Mouse (Mus musculus): Measurements from ENCODE around the gene Ppp2r3a.

The Ppp2r3a gene

DNA sequence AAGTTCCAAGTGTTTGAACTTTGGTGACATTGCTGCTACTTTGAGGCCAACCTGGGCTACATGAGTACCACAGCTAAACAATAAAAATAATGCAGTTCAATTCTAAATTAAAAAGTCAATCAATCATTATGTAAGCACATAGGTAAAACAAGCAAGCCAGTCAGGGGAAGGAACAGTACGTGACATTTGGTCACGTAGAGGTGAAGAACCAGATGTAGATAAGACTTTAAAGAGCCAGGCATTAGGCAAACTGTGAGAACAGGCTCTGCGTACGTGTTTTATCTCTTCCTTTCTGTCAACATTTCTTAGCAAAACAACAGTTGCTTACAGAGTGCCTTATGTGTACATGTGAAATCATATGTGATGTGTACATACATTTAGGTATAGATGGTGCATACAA is 946 bp upstream of the Ppp2r3a start:
- no peak for DNase-seq (ENCODE audit: low spot score in 2 of 2)

DNA sequence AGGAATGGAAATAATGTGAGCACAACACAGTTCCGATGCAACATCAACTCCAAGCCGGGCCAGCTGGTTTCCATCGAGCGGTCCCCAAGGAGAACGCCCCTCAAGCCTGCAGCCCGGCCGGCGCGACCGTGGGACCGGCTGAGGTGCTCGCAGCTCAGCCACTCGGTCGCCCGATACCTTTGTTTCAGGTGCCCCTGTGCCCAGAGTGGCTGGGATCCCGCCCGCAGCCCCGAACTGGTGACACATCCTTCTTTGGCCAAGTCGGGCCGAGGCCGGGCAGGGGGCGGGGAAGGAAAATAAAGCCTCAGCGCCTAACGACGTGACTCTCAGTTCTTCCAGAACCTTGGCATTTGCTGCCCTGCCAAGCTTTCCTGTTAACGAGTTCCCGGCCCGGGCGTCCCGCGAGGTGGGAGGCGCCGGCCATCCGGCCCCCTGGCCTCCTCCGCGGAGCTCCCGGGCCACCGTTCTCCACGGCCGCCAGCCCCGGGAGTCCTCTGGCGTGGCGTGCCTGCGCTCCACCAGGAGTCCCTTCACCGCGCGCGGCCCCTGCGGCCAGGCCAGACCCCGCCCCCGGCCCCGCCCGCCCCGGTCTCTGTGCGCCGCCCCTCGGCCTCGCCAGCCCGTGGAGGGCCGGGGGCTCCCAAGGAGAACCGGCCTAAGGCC is 483 bp downstream of the Ppp2r3a start:
- DNase-seq (ENCODE audit: low spot score in 2 of 2), result peak; percentile 16 to 30

DNA sequence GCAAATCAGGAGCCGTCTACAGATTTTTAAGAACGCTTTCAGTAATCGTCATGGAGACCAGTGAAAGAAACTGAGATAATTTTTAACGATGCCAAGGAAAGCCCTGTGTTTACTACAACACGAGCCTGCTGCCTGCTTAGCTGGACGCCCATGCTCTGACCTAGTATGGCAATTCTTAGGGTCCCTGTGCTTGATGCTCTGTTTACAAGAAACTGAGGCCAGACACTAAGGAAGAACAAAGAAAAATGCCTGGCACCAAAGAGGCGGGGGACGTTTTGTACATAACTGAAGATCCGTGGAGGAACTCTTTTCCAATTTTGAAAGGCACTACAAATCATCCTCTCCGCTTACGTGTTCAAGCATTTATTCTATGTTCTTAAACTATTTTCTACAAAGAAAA is 1.1 kb downstream of the Ppp2r3a start:
- DNase-seq (ENCODE audit: low spot score in 2 of 2), result no peak

GRCm38 (mm10) chr9:101249626-101250025 is 2.0 kb downstream of the Ppp2r3a start:
- DNase-seq (ENCODE audit: low spot score in 2 of 2), result peak; percentile 13 to 21

- no peak for DNase-seq (ENCODE audit: low spot score in 2 of 2)
These were observed 4.1 kb downstream of the Ppp2r3a start for GRCm38 (mm10) chr9:101247541-101247940.

GRCm38 (mm10) chr9:101245493-101245892 is 6.1 kb downstream of the Ppp2r3a start:
- DNase-seq (ENCODE audit: low spot score in 2 of 2), result no peak

- no peak for DNase-seq (ENCODE audit: low spot score in 2 of 2)
These were observed 7.9 kb downstream of the Ppp2r3a start for GRCm38 (mm10) chr9:101243711-101244110.

DNA sequence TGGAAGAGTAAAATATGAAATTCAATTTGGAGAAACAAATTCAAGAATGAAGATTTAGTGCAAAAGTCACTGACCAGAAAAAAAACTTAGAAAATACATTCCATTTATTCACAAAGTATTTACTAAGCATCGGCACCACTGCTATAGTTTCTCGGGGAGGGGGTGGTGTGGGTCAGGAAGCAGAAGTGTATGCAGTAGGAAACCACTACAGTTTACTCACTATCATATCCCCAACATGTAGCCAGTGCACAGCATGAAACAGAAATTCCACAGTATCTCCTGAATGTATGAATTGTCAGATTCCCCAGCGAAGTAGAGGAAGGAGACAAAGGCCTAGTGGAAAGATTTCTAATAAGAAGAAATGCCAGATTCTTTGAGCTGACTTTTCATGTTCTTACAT is 11.4 kb downstream of the Ppp2r3a start:
- DNase-seq (ENCODE audit: low spot score in 2 of 2), result no peak

- no peak for DNase-seq (ENCODE audit: low spot score in 2 of 2)
These were observed 15.8 kb downstream of the Ppp2r3a start for GRCm38 (mm10) chr9:101235786-101236185.

- no peak for DNase-seq (ENCODE audit: low spot score in 2 of 2)
These were observed 19.6 kb downstream of the Ppp2r3a start for GRCm38 (mm10) chr9:101232034-101232433.

DNA sequence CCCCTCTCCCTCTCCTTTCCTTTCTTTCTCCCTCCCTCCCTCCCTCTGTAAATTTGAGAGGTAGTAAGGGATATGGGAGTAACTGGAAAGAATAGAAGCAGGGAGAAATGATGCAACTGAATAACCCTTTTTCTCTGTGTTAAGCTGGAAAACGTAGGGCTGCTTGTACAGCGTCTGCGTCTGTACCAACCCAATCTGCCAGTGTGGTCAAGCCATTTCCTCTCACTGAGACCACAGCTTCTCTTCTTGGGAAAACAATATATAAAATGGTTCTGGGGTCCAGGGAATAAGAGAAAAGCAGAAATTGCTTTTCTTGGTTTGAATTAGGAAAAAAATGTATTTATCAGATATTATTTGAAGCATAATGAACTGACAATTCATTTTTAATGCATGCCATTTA is 21.6 kb downstream of the Ppp2r3a start:
- DNase-seq (ENCODE audit: low spot score in 2 of 2), result no peak

DNA sequence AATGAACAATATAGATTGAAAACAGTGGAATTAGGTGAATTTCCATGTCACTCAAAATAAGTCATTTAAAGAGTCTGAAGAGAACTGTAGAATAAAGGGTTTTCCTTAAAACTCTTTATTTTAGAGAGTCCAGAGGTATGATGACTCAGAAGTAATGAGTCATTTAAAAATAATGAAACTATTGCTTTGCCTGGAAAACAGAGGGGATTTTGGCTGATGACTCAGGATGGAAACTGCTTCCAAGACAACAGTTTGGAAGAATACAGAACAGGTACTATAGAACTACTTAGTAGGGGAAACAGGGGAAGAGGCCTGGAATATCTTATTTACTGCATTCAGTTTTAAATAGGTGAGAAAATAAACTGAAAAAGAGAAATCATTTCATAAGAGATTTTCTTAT is 22.7 kb downstream of the Ppp2r3a start:
- no peak for DNase-seq (ENCODE audit: low spot score in 2 of 2)

DNA sequence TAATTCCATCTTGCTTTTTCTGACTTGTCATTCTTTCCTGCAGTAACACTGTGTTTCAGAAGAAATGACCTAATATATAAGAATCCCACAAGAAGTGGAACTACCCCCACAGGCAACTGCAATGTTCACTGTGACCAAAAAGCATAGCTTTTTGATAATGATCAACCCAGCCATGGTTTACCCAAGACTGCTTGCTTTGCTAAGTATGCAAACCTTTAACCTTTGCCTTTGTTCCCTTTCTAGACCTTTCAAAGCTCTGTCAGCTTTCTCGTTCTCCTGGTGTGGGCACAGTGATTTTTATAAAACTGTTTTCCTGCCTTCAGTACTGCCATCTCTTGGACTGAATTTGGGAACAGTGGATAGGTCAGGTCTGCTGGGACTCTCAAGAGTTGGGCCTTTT is 43.6 kb downstream of the Ppp2r3a start:
- DNase-seq (ENCODE audit: low spot score in 2 of 2), result no peak

DNA sequence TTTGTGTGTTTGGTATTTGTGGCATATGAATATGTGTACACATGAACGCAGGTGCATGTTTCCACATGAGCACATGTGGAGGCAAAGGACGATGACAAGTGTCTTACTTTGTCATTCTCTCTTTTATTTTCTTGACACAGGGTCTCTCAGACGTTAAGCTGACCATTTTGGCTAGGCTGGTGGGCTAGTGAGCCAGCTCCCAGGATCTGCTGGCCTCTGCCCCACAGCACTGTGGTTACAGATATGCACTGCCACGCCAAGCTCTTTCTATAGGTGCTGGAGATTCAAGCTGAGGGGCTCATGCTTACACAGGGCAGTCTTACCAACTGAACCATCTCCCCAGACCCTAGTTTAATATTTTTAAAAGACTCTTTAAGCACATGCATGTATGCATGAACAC is 45.1 kb downstream of the Ppp2r3a start:
- DNase-seq (ENCODE audit: low spot score in 2 of 2), result no peak

DNA sequence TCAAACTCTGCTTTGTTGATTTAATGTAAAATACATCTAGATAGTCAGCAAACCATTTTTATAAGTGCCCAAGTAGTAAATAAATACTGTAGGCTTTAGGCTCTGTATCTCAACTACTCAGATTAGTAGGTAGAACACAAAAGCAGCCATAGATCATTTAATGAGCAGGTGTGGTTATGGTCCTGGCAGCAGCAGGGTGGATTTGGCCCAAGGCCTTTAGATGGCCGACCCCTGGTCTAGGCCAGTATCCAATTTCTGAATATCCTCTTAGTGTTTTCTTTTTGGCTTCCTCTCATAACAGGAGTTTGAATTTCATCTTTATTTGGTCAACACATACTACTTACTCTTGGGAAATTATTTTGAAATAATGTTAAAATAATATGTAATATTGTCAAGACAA is 46.4 kb downstream of the Ppp2r3a start:
- no peak for DNase-seq (ENCODE audit: low spot score in 2 of 2)

GRCm38 (mm10) chr9:101204059-101204458 is 47.5 kb downstream of the Ppp2r3a start:
- no peak for DNase-seq (ENCODE audit: low spot score in 2 of 2)

DNA sequence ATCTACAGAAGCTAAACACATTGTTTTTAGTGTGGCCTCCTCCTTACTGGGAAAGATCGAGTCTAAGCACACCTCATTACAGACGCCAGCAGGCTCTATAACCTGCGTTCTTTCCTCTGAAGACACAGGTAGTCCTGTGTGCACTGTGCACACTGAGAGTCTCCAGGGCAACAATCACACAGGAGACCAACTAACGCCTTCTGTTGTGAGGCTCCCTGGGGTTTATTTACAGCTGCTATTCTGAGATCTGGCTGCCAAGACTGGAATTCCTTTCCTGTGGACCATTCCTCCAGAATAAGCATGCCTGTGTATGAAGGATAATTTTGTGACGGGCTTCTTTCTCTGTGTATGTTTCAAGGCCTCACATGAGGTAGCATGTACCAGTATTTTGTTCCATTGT is 51.0 kb downstream of the Ppp2r3a start:
- DNase-seq (ENCODE audit: low spot score in 2 of 2), result no peak

GRCm38 (mm10) chr9:101198804-101199203 is 52.8 kb downstream of the Ppp2r3a start:
- no peak for DNase-seq (ENCODE audit: low spot score in 2 of 2)

GRCm38 (mm10) chr9:101198261-101198660 is 53.3 kb downstream of the Ppp2r3a start:
- DNase-seq (ENCODE audit: low spot score in 2 of 2), result no peak

DNA sequence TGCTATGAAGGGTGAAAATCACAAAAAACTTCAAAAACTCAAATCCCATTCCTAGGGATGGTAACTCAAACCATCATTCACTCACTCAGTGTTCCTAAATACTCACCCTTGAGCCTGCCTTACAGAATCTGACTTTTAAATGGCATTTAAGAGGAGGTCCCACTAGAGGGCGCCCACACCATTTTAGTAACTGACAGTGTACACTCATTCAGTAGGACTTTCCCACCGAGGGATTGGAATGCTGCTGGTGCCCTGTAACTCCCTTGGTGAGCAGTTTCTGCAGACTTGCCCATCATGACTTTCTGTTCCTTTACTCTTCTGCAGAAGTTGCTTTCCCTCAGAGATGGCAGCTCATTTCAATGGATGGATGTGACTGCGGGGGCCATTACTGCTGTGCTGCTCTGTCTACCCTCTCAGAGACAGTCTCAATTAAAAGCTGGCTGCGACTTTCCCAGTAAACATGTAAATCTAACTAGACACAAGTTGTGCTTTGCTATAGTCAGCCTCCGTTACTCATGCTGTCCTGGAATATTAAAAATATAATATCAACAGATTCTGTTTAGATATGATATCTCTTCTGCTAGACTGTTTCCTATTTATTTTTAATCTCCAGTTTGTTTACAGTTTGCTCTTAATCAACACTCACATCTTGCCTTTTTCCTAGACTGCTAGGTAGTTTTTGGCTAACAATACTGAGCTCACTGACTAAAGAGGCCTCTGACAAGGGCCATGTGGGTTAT is 69.5 kb downstream of the Ppp2r3a start:
- peak; percentile 31 to 57 for DNase-seq (ENCODE audit: low spot score in 2 of 2)

DNA sequence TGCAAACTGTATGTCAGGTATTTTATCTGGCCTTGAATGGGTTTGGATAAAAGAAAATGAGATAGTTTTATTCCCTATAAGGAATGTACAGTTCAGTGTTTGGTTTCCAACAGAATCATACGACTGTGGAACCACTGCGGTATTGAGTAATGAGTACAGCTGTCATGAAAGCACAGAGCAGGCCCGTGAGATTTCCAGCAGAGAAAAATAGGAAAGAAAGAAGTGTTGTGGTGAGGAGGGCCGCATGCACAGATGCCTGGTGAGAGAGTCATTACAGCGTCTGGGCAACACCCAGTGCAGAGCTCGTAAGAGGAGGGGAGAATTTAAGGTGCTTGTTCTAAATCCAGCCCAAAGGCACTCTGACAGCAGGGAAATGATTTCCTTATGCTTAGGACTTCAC is 70.3 kb downstream of the Ppp2r3a start:
- DNase-seq (ENCODE audit: low spot score in 2 of 2), result no peak

- no peak for DNase-seq (ENCODE audit: low spot score in 2 of 2)
These were observed 71.4 kb downstream of the Ppp2r3a start for GRCm38 (mm10) chr9:101180234-101180633.

DNA sequence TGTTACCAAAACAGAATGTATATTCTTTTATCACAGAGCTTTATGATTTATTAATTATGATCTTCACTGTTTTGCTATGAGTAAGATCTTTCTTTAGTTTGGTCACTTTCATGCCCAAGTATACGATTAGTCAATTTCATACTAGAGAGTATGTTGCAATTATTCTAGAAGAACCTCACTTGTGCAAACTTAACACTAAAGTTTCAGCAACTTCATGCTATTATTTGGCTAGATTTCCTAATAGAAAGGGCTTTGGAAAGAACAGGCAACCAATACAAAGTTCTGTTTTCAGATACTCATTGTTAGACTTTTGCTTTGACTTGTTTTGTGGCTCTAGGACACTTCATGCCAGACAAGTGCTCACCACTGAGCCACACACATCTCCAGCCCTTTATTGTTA is 91.0 kb downstream of the Ppp2r3a start:
- DNase-seq (ENCODE audit: low spot score in 2 of 2), result no peak

GRCm38 (mm10) chr9:101160092-101160491 is 91.5 kb downstream of the Ppp2r3a start:
- DNase-seq (ENCODE audit: low spot score in 2 of 2), result no peak
